Mouse (Mus musculus): ENCODE results near the gene Dclk1.

DNA sequence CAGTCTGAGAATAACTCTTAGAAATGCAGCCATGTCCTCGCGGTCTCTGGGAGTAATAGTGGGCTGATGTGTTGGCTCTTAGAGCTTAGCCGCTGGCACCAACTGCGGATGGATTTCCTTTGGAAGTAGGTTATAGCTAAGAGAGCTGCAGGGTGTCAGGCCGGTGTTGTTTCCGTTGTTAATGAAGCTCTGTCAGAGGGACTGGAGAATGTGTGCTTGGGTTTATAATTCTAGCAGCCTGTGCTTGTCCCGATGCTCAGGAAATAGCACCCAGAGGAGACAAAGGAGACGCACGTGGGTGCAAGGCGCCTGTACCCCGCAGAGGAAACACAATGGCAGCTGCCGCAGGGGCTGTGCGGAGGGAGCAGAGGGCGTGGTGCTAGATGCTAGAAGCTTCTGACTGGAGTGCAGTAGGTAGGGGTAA is 173.4 kb downstream of the Dclk1 start:
- TF ChIP-seq GATA1 (IDR thresholded peaks at IDR 0.05; ENCODE audit: low read length) = no peak
- TF ChIP-seq TAL1 (IDR thresholded peaks at IDR 0.05; ENCODE audit: low read length) = no peak

Data from erythroblast, embryonic 14.5 days (primary cell).